Mouse (Mus musculus) layer of hippocampus, postnatal 10 days (tissue): Measurements from ENCODE around the gene Phf3. TPM values are rescaled to one million over a fixed set of nuclear protein-coding genes. Genes with fewer than 3 reads are reported as not detected.
"Not testable (repeated sequence)": the region's sequence is repeated elsewhere in the genome, so short reads cannot be mapped to it uniquely, and the experiment has no call there.

Experiments
- DNase-seq, 2 experiments: peaks; one replicate each; pipeline ENCODE4 v3.0.0; 2021; ENCODE audit warnings: low spot score in 2 of 2
- long read RNA-seq: library from polyadenylated mRNA; stranded (forward); transcript quantifications from one replicate; pipeline ENCODE4 v2.0.0, GENCODE M21; 2023
- total RNA-seq, 2 experiments: library from RNA; stranded (reverse); gene quantifications; 2 replicates each; pipeline ENCODE4 v1.2.3; 2021

Gene Phf3
- 10 to 100 TPM; 80.1 to 82.2 TPM for total RNA-seq
- long read RNA-seq, partial matches to known transcripts, result 0 of 11 reads
- long read RNA-seq, other reads (novel, unspliced or antisense), result 10 of 11 reads

DNA sequence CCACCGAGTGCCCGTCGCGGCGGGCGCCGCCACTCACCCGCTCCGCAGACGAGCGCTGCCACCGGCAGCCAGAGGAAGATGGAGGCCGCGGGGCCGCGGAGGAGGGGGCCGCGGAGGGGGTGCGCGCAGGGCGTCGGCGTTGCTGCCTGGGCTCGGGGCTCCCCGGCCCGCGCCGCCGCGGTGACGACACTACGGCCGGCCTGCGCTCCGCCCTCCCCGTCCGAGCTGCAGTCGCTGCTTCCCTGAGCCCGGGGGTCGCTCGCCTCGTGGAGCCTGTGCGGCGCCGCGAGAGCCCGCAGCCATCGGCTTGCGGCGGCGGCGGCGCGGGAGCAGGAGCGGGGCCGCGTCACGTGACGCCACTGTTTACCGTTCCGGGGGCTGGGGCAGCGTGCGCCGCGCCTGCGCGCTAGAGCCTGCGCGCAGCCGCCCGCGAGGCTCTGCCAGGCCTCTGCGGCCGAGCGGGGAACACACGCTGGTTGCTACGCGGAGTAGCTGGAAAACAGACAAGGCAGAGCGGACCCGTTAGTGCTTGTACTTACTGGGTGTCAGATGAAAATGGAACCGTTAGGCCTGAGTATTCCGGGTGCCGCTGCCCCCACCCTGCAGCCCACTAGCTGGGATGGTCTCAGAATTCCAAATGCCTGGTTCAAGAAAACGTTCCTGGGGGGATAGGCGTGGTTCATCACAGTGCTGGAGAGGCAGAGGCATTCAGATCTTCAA is at the start of gene Phf3:
Gene Phf3 (minus strand): TSS at position 381 of the 720 bp plus-strand sequence.
- peak; percentile 87 to 93 for DNase-seq

DNA sequence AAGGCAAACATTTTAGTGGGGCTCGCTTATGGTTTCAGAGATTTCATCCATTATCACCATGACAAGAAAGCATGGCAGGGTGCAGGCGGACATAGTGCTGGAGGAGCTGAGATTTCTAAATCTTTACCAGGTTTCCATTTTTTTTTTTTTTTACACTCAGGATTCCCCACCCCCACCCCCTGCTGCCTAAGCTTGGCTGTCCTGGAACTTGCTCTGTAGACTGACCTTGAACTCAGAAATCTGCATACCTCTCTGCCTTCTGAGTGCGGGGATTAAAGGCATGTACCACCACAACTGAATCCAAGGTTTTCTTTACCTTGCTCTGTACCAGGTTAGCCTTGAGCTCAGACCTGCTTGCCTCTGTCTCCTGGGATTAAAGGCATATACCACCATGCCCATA is 48.5 kb upstream of the Phf3 start:
- no peak for DNase-seq

DNA sequence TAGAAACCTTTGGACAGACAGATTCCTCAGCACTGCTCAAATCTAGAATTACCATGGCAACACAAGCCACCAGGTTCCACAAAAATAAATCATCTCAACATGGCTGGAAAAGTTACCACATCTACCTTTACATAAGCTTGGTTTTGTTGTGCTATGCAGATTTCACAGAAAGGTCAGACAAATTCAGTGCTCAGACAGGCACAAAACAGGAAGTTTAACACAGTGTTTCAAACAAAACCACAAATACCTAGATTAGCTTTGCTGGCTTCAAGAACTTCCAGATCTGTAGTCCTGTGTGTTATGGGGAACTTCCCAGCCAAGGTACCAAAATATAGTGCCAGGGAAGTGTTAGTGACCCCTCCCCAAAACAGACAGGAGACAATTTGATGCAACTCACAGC is 47.5 kb upstream of the Phf3 start:
- no peak for DNase-seq

DNA sequence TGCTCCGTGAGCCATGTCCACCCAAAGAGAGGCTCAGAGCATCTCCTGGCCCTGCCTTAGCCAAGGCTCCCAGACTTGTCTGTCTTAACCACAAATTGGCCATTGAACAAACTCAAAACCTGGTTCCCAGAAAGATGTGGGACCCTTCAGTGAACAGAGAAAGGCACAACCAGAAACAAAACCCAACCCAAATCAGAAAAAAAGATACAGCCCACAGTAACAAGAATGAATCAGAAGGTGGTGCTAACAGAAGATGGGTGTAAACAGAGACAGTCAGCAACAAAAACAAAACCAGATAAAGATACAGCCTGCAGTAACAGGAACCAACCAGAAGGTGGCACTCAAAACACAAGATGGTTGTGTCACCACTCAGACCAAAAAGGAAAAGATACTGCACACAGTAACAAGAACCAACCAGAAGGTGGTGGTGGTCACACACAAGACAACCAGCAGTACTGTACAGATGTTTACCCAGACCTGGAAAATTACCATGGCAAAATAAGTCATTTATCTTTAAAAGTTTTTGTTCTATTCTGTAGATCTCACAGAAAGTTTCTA is 47.0 kb upstream of the Phf3 start:
- DNase-seq, result peak in 1 of 2 experiments; percentile 5

DNA sequence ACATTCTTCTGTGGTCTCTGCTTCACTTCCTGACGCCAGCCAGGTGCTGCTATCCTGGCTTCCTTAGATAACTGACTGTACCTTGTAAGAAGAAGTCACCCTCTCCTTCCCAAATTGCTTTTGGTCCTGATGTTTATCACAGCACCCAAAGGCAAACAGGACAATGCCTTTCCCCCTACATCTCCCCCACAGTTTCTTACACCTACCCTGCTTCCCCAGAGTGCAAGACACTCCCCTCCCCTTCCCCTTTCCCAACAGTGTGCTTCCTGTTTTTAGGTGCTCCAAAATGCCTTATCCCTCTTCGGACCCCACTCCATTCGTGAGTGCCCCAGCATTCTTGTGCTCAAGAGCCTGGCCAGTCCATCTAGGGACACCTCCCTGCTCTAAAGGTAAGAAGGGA is 36.5 kb upstream of the Phf3 start:
- no peak for DNase-seq

DNA sequence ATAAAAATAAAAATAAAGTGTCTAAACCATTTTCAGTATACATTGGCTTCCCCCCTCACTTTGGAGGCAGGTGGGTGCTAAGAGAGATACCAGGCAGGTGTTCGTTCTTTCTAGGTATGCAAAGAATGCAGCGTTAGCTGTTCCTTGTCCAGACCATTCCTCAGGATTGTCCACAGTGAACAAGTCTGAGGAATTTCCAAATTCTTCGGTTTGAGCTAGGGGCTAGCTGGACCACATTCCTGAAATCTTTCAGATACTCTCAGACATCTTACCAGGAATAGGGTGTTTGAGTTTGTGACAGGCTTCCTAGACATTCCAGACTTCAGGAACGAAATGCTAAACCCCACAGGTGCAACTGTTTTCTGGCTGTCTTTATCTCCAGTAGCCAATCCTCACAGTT is 35.1 kb upstream of the Phf3 start:
- DNase-seq, result no peak

DNA sequence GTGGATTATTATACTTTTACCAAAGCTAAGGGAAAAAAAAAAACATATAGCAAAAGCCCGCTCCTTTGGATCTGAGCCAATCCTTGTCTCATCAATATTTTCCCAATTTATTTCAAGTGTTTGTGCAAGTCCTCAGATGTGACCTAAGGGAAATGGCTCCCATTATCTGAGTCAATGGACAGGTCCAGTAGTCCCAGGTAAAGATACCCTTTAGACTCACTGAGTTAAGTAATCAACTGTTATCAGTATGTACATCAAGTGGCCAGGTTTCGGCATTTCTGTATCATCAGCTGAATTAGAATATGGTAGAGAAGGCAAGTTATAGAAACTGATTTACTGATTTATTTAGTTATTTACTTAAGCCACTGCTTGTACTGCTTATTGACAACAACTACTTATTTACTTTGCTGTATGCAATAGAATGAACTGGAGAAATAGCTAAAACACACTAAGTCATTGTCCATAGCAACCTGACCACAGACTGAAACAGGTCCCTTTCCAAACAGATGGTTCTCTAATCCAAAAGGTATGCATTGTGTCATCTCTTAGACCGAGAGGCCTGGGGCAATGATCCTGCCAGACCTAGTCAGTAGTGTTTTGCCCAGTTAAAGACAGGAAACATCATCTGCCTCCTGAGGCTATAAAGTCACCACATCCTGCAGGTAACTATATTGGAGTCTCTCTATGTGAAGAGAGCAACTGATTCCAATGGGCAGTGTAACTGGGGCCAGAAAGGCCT is 29.9 kb upstream of the Phf3 start:
- no peak for DNase-seq

DNA sequence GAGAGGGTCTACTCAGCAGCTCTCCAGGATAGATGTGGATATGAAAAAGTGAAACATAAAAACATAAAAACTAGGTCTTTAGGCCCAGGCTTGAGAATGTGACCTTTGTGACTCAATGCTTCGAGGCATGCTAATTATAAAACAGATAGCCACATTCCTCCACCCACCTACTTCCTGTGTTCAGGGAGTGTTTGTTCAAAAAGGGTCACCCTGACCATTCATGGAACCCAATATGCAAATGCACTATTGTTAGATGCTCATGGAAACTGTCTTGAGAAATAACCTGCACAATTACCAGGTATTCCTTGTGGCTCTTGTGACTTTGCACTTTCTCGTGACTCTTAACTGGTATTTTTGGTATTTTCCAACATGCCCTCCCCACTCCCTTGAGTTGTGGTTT is 25.0 kb upstream of the Phf3 start:
- DNase-seq, result no peak

DNA sequence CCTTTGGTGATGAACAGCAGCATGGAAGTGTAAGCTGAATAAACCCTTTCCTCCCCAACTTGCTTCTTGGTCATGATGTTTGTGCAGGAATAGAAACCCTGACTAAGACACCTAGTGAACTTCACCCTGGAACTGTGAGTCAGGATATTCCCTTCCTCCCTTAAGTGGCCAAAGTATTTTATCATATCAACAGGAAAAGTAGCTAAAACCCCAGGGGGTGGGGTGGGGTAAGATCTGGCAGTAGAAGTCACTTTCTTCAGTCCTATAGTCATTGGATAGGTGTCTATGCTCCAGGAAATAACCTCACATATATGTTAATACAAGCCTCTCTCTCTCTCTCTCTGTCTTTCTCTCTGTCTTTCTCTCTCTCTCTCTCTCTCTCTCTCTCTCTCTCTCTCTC is 21.6 kb upstream of the Phf3 start:
- not testable (repeated sequence) for DNase-seq

DNA sequence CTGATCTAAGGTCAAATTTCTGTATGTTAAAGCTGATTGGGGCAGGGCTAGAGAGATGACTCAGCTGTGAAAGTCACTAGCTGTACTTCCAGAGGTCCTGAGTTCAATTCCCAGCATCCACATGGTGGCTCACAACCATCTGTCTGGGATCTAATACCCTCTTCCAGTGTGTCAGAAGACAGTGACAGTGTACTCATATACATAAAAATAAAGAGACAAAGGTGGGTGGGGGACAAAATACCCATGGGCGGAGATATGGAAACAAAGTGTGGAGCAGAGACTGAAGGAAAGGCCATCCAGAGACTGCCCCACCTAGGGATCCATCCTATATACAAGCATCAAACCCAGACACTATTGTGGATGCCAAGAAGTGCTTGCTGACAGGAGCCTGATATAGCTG is 10.1 kb upstream of the Phf3 start:
- not testable (repeated sequence) for DNase-seq

DNA sequence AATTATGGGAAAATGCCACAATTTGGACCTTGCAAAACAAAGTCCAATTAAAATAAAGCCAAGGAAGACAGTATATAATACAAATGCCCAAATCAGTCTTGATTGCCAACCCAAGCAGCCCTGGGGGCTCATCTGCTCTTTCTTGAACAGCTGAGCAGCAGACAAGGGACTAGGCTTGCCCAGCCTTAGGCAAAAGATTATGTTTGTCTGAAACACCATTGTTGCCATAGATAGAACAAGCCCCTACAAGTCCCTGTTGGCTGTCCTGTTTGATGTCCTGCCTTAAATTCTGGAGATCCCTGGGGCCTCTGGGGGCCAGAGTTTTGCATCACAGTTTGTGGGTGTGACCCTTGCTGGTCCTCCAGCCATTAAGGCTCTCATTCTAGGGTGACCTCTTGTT is 2.0 kb upstream of the Phf3 start:
- DNase-seq, result no peak

DNA sequence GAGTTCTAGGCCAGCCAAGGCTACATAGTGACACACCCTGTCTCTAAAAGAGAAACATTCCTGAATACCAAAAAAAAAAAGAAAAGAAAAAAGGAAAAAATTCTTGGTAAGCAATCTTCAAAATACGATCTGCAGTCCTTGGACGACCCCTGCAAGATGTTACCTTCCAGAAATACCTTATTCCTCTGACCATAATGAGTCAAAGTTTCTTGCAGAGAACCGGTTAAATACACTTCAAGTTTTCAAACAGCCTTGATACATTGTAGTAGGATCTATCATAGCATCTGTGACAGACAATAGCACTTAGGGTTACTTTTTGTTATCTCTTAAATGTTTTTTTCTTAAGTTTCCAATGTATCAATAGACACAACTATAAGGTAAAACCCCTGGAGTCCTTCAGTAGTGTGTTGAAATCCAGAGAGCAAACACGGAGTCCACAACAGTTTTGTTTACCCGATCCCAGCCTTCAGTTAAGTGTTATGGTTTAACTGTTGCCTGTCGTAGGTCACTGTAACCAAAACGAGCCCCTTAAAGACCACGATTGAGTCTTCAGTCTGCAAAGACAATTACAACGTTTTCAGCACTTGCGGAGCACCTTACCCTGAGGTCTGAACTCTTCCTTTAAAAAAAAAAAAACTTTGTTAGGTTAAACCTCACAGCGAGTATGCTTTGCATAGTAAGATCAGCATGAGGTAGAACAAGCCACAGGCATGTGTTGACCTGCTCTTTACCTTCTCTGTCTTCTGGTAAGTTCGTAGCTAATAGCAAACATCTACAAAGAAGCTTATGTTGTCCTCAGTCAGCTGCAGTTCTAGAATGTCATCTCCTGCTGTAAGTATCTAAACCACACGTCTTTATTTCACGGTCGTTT is 775 bp upstream of the Phf3 start:
- DNase-seq, result no peak

DNA sequence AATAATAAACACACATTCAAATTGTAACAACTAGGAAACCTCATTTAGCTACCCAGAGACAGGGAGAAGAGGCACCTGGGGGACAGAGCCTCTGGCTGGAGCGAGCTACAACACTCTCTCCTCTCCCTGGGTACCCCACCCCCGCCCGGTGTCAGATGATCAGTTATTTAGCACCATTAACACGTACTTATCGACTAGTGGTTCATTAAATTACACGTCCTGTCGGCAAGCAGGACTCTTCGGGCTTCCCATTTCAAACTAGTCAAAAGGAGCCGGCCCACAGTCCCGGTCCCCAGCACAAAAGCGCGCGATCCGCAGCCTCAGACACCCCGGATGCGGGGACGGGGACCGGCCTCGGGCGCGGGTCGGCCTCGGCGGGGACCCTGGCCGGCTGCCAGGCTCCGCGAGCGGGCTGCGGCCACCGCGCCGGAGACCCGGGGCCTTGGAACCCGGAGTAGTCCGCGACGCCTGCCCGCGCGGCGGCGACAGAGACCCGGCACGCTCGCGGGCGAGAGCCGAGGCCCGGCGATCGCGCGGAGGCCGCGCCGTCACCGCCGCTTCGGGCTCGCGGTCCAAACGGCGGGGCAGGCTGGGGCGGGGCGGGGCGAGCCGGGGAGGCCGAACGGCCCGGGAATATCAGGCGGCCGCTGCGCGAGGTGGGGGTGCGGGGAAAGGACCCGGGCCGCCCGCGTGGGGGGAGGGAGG is 733 bp downstream of the Phf3 start:
- DNase-seq, result peak; percentile 58 to 76

DNA sequence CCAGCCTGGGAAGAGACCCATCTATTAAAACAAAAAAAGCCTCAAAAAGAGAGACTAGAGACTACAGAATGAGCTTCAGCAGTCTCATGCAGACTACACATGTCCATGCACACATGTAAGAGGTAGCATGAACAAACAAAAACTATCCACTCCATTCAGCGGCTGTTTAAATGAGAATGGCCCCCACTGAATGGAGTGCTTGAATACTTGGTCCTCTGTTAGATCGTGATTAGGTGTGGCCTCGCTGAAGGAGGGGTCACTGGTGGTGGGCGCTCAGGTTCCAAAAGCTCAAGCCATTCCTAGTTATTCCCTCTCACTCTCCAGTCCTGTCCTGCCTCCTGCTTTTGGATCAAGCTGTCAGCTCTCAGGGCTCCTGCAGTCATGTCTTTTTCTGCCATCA is 5.9 kb downstream of the Phf3 start:
- DNase-seq, result no peak

DNA sequence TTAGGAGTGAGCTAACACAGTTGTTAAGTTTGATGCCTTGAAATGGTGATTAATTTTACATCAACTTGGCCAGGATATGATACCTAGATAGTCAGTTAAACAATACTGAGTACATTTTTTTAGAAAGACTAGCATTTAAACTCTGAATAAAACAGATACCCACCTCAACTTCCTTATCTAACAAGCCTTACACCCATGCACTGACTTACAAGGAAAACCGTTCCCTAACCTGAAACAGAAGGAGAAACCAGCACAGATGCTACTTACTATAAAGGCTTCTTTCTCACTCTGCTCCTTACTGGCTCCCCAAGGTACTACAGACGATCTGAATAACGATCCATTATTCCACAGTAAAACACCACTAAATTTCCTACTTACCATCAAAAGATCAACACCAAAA is 21.2 kb downstream of the Phf3 start:
- no peak for DNase-seq

DNA sequence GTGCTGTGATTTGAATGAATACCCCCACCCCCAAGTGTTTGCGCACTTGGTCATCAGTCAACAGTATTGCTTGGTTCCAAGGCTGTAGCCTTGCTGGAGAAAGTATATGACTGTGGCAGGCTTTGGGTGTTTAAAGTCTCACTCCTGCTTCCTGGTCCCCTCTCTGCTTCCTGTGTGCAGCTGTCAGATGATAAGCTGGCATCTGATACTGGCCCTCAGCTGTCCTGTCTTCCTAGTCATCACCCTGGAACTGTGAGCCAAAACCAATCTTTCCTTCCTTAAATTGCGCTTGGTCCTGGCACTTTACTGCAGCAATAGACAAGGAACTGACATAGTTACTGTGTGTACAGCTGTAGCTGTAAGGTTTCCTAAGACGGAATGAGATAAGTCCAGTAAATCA is 21.8 kb downstream of the Phf3 start:
- DNase-seq, result no peak

DNA sequence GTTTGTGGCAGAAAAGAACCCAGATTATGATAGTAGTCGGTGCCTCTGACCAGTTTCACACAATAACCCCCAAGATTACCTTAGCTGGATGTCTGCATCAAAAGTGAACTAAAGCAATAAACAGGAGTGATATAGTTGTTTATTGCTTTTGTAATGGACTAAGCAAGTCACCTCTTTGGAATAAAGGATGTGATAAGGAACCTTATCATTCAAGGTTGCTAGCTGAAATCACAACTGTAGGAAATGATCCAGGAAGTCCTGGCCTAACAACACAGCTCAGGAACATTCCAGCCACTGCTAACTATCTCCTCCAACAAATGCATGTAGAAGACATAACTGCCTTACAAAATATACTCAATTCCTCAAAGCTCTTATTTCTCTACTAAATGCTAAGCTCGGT is 22.8 kb downstream of the Phf3 start:
- DNase-seq, result no peak

DNA sequence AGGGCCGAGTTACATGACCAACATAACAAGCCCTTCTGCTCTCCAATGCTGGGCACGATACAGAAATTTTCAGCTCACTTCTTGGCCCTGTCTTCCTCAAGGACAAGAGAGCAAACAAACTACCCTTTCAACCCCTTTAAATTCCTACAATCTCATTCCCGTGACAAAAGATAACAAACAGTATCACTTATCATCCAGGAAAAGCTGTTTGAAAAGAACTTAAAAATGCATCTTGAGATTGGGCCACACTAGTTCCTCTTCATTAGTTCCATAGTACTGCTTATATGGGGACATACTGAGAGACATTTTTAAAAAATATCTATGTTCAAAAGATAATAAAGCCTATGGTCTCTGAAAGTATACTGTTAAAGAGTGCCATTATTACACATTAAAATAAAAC is 23.8 kb downstream of the Phf3 start:
- DNase-seq, result no peak

DNA sequence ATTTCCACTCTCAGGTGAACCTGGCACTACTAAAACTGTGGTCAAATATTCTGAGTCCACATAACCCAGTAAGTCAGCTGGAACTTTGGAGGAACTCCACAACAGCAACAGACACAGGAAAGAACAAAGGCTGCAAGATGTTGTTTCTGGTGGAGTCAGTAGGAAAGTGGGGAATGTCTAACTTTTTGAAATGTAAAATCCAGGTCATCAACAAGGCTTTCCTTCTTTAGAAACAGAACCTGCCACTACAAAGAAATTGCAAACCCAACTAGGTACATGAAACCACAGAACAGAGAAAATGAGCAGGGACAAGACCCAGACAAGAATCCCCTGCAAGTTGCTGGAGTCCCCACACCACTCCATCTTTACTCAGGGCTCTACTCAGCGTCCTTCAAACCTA is 26.0 kb downstream of the Phf3 start:
- DNase-seq, result no peak

DNA sequence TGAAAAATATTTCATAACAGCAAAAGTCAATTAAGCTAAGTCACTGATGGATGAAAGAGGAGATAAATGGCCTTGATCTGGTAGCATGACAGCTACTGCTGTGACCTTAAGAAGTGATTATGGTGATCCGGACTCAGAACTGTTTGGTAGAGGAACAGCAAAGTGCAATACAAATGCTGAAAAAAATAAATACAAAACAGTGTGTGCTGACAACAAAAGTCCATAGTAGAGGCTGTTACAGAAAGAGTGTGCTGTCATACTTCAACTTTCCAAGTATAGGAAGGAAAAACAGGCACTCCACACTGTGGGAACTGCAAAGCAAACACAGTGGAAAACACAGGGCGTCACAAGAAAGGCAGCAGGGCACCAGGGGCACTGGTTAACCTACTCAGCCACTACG is 34.1 kb downstream of the Phf3 start:
- no peak for DNase-seq

DNA sequence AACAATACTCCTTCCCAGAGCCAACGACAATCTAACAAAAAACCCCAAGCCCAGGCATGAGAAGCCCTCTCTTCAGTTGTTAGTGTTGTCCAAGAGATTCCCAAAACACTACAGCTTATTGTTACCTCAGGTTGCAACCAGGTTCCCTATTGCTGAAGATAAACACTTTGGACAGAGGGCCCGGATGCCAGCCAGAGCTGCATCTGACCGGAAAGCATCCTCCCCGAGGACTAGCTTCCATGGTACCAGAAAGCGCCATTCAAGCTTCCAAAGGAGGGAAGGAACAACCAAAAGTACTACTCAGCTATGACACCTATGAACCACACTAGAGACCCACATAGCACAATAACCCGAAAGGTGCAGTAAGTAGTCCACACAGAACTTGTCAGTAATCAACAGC is 38.2 kb downstream of the Phf3 start:
- no peak for DNase-seq
